Mouse (Mus musculus): Measurements from ENCODE around the gene Gorasp2.

- TF ChIP-seq CTCF (IDR thresholded peaks at IDR 0.05; ENCODE audit: low read depth, low read length) = no peak
- TF ChIP-seq TAL1 (conservative IDR thresholded peaks at IDR 0.05; ENCODE audit: low read depth, low read length) = no peak
Measured at GRCm38 (mm10) chr2:70672476-70672875, 11.1 kb downstream of the Gorasp2 start.
